Mouse (Mus musculus) forebrain, embryonic 12.5 days (tissue): ENCODE results near the gene Cwc27. TPM values are rescaled to one million over a fixed set of nuclear protein-coding genes. Genes with fewer than 3 reads are reported as not detected.

Source experiments
- ATAC-seq: fragments of 200-750 bp; cut with Nextera tagmentation; 2 replicates; pipeline ENCODE4 v1.8.0; 2017; ENCODE audit warnings: moderate TSS enrichment; ENCODE audit not compliant: low FRiP score
- H3K27ac ChIP-seq: fragments of 300-500 bp; sonication (generic); 2 replicates; pipeline ENCODE4 v1.5.1; 2016; ENCODE audit warnings: mild to moderate bottlenecking
- H3K27me3 ChIP-seq: fragments of 300-500 bp; sonication (generic); 2 replicates; pipeline ENCODE4 v1.6.1; 2016; ENCODE audit warnings: mild to moderate bottlenecking
- H3K36me3 ChIP-seq: fragments of 300-500 bp; sonication (generic); replicated peaks from 2 replicates; pipeline ENCODE4 v1.6.1; 2016; ENCODE audit warnings: mild to moderate bottlenecking
- H3K4me1 ChIP-seq: fragments of 300-500 bp; sonication (generic); 2 replicates; pipeline ENCODE4 v1.6.1; 2016
- H3K4me2 ChIP-seq: fragments of 300-500 bp; sonication (generic); 2 replicates; pipeline ENCODE4 v1.6.1; 2016; ENCODE audit warnings: mild to moderate bottlenecking, moderate library complexity
- H3K4me3 ChIP-seq: fragments of 300-500 bp; sonication (generic); replicated peaks from 2 replicates; pipeline ENCODE4 v1.5.1; 2016; ENCODE audit warnings: mild to moderate bottlenecking
- H3K9ac ChIP-seq: fragments of 300-500 bp; sonication (generic); 2 replicates; pipeline ENCODE4 v1.6.1; 2016; ENCODE audit warnings: mild to moderate bottlenecking
- H3K9me3 ChIP-seq: fragments of 300-500 bp; sonication (generic); 2 replicates; pipeline ENCODE4 v1.6.1; 2016
- WGBS: fragments of 180-500 bp; shearing (Covaris S2); methylation state at CpG from one replicate; pipeline ENCODE4 v1.1.7; 2016; 5-methylcytosine and 5-hydroxymethylcytosine counted together
- polyA plus RNA-seq: library from polyadenylated mRNA; unstranded; fragments of >200 nt; fragmentation: Nextera tagmentation; extraction: Ambion mirVana; gene quantifications from 2 replicates; pipeline ENCODE4 v1.2.1, GENCODE M21; 2016

The Cwc27 gene
- polyA plus RNA-seq, 1 experiment from 2014 or later, result 31.7 TPM

- H3K4me3 ChIP-seq, result no peak overlapping the region
- WGBS, result 55% methylated on average over 7 of the region's 7 CpGs
- no peaks in the 10 kb centered on the region for H3K36me3 ChIP-seq
- H3K9ac ChIP-seq, result no peak overlapping the region
- no peaks in the 10 kb centered on the region for H3K27me3 ChIP-seq
- no peak overlapping the region for H3K4me2 ChIP-seq
- H3K27ac ChIP-seq, result no peak overlapping the region
- ATAC-seq, result no peak
- no peaks in the 10 kb centered on the region for H3K9me3 ChIP-seq
- peaks cover 8% of the 10 kb centered on the region for H3K4me1 ChIP-seq
Measured at GRCm38 (mm10) chr13:104632427-104633167, 184.3 kb downstream of the Cwc27 start.

GRCm38 (mm10) chr13:104631621-104632205 lies 185.2 kb downstream of the Cwc27 start:
- WGBS, result 82% methylated on average over 7 of the region's 7 CpGs
- no peaks in the 10 kb centered on the region for H3K36me3 ChIP-seq

GRCm38 (mm10) chr13:104630808-104631207 lies 186.1 kb downstream of the Cwc27 start:
- H3K9ac ChIP-seq, result no peak overlapping the region
- H3K4me2 ChIP-seq, result no peak overlapping the region
- WGBS, result 91% methylated on average over 5 of the region's 5 CpGs
- peaks cover 8% of the 10 kb centered on the region for H3K4me1 ChIP-seq
- no peak overlapping the region for H3K4me3 ChIP-seq
- ATAC-seq, result no peak
- H3K9me3 ChIP-seq, result no peaks in the 10 kb centered on the region
- no peaks in the 10 kb centered on the region for H3K36me3 ChIP-seq
- H3K27me3 ChIP-seq, result no peaks in the 10 kb centered on the region
- H3K27ac ChIP-seq, result no peak overlapping the region

More at GRCm38 (mm10) chr13:104631621-104632205, 185.2 kb downstream of the Cwc27 start:
- Histone ChIP-seq H3K9ac (no peak overlapping the region), H3K4me2 (no peak overlapping the region), H3K4me1 (peaks cover 8% of the 10 kb centered on the region), H3K9me3 (no peaks in the 10 kb centered on the region), H3K4me3 (no peak overlapping the region), H3K27ac (no peak overlapping the region), H3K27me3 (no peaks in the 10 kb centered on the region)
- ATAC-seq, result no peak

GRCm38 (mm10) chr13:104629621-104630020 lies 187.3 kb downstream of the Cwc27 start:
- no peak overlapping the region for H3K27ac ChIP-seq
- ATAC-seq, result no peak
- WGBS, result 94% methylated on average over 11 of the region's 11 CpGs
- H3K36me3 ChIP-seq, result no peaks in the 10 kb centered on the region
- H3K9ac ChIP-seq, result no peak overlapping the region
- H3K9me3 ChIP-seq, result no peaks in the 10 kb centered on the region
- H3K4me2 ChIP-seq, result no peak overlapping the region
- peaks cover 8% of the 10 kb centered on the region for H3K4me1 ChIP-seq
- no peak overlapping the region for H3K4me3 ChIP-seq
- no peaks in the 10 kb centered on the region for H3K27me3 ChIP-seq

- Histone ChIP-seq H3K9me3 (no peaks in the 10 kb centered on the region), H3K4me2 (no peak overlapping the region), H3K4me3 (no peak overlapping the region), H3K9ac (no peak overlapping the region), H3K36me3 (no peaks in the 10 kb centered on the region), H3K4me1 (peaks cover 8% of the 10 kb centered on the region), H3K27ac (no peak overlapping the region), H3K27me3 (no peaks in the 10 kb centered on the region)
- ATAC-seq, result no peak
- WGBS, result 54% methylated on average over 4 of the region's 4 CpGs
Measured at GRCm38 (mm10) chr13:104628019-104628418, 188.9 kb downstream of the Cwc27 start.

- ATAC-seq, result no peak
Measured at GRCm38 (mm10) chr13:104627169-104627909, 189.6 kb downstream of the Cwc27 start.

GRCm38 (mm10) chr13:104623130-104623891 lies 193.6 kb downstream of the Cwc27 start:
- no peaks in the 10 kb centered on the region for H3K27me3 ChIP-seq
- no peak overlapping the region for H3K4me3 ChIP-seq
- H3K36me3 ChIP-seq, result no peaks in the 10 kb centered on the region
- no peak overlapping the region for H3K27ac ChIP-seq
- H3K9ac ChIP-seq, result no peak overlapping the region
- ATAC-seq, result no peak
- WGBS, result 80% methylated on average over 12 of the region's 12 CpGs
- no peaks in the 10 kb centered on the region for H3K9me3 ChIP-seq
- no peak overlapping the region for H3K4me2 ChIP-seq
- H3K4me1 ChIP-seq, result peaks cover 3% of the 10 kb centered on the region

More at GRCm38 (mm10) chr13:104627169-104627909, 189.6 kb downstream of the Cwc27 start:
- H3K27ac ChIP-seq, result no peak overlapping the region
- no peak overlapping the region for H3K9ac ChIP-seq
- no peaks in the 10 kb centered on the region for H3K36me3 ChIP-seq
- H3K4me3 ChIP-seq, result no peak overlapping the region
- H3K9me3 ChIP-seq, result no peaks in the 10 kb centered on the region
- 81% methylated on average over 11 of the region's 11 CpGs for WGBS
- no peak overlapping the region for H3K4me2 ChIP-seq
- H3K4me1 ChIP-seq, result peaks cover 6% of the 10 kb centered on the region
- no peaks in the 10 kb centered on the region for H3K27me3 ChIP-seq

GRCm38 (mm10) chr13:104622102-104622743 lies 194.7 kb downstream of the Cwc27 start:
- H3K9me3 ChIP-seq, result no peaks in the 10 kb centered on the region

GRCm38 (mm10) chr13:104620423-104620822 lies 196.5 kb downstream of the Cwc27 start:
- Histone ChIP-seq H3K27ac (no peak overlapping the region), H3K4me3 (no peak overlapping the region), H3K4me2 (no peak overlapping the region), H3K27me3 (no peaks in the 10 kb centered on the region), H3K36me3 (no peaks in the 10 kb centered on the region), H3K9me3 (no peaks in the 10 kb centered on the region), H3K4me1 (peaks cover 7% of the 10 kb centered on the region; the same call in 1 of the 2 replicates), H3K9ac (no peak overlapping the region)
- WGBS, result 83% methylated on average over 2 of the region's 2 CpGs
- no peak for ATAC-seq

More at GRCm38 (mm10) chr13:104622102-104622743, 194.7 kb downstream of the Cwc27 start:
- Histone ChIP-seq H3K27me3 (no peaks in the 10 kb centered on the region), H3K4me1 (no peaks in the 10 kb centered on the region), H3K4me2 (no peak overlapping the region), H3K27ac (no peak overlapping the region), H3K9ac (no peak overlapping the region), H3K36me3 (no peaks in the 10 kb centered on the region), H3K4me3 (no peak overlapping the region)
- ATAC-seq, result no peak
- WGBS, result 89% methylated on average over 6 of the region's 6 CpGs

GRCm38 (mm10) chr13:104619503-104620288 lies 197.2 kb downstream of the Cwc27 start:
- no peaks in the 10 kb centered on the region for H3K36me3 ChIP-seq
- 90% methylated on average over 7 of the region's 7 CpGs for WGBS
- H3K4me1 ChIP-seq, result peaks cover 7% of the 10 kb centered on the region; the same call in 1 of the 2 replicates
- H3K4me2 ChIP-seq, result no peak overlapping the region
- no peak for ATAC-seq
- H3K9me3 ChIP-seq, result no peaks in the 10 kb centered on the region
- H3K9ac ChIP-seq, result no peak overlapping the region
- H3K27me3 ChIP-seq, result no peaks in the 10 kb centered on the region
- no peak overlapping the region for H3K27ac ChIP-seq
- H3K4me3 ChIP-seq, result no peak overlapping the region

- Histone ChIP-seq H3K4me2 (no peak overlapping the region), H3K9ac (no peak overlapping the region), H3K27ac (no peak overlapping the region), H3K27me3 (no peaks in the 10 kb centered on the region), H3K4me1 (peaks cover 7% of the 10 kb centered on the region; the same call in 1 of the 2 replicates), H3K36me3 (no peaks in the 10 kb centered on the region), H3K4me3 (no peak overlapping the region), H3K9me3 (no peaks in the 10 kb centered on the region)
- ATAC-seq, result no peak
- 89% methylated on average over 4 of the region's 4 CpGs for WGBS
Measured at GRCm38 (mm10) chr13:104617201-104617600, 199.7 kb downstream of the Cwc27 start.
